Mouse (Mus musculus) embryonic facial prominence, embryonic 11.5 days (tissue): Measurements from ENCODE around the gene Kmt5b. TPM values are rescaled to one million over a fixed set of nuclear protein-coding genes. Genes with fewer than 3 reads are reported as not detected.

Experiments used
- ATAC-seq: fragments of 200-750 bp; cut with Nextera tagmentation; replicated peaks from 2 replicates; pipeline ENCODE4 v1.8.0; 2017; ENCODE audit warnings: low read depth; ENCODE audit not compliant: insufficient number of reproducible peaks, low FRiP score, low TSS enrichment
- DNase-seq: peaks from one replicate; pipeline ENCODE4 v3.0.0-alpha.2; 2015; ENCODE audit warnings: low spot score
- H3K27ac ChIP-seq: fragments of 300-500 bp; sonication (generic); replicated peaks from 2 replicates; pipeline ENCODE4 v1.5.1; 2014; ENCODE audit warnings: mild to moderate bottlenecking, low read depth, low read length, control low read depth
- H3K27me3 ChIP-seq: fragments of 300-500 bp; sonication (generic); 2 replicates; pipeline ENCODE4 v1.6.1; 2014; ENCODE audit warnings: mild to moderate bottlenecking, low read length, moderate library complexity, mixed read lengths; ENCODE audit not compliant: control insufficient read depth, insufficient read depth
- H3K36me3 ChIP-seq: fragments of 300-500 bp; sonication (generic); replicated peaks from 2 replicates; pipeline ENCODE4 v1.6.1; 2014; ENCODE audit warnings: low read depth, mild to moderate bottlenecking, low read length, moderate library complexity, mixed read lengths; ENCODE audit not compliant: control insufficient read depth, insufficient read depth
- H3K4me1 ChIP-seq: fragments of 300-500 bp; sonication (generic); 2 replicates; pipeline ENCODE4 v1.6.1; 2014; ENCODE audit warnings: low read length, mixed read lengths; ENCODE audit not compliant: control insufficient read depth, insufficient read depth
- H3K4me2 ChIP-seq: fragments of 300-500 bp; sonication (generic); 2 replicates; pipeline ENCODE4 v1.6.1; 2014; ENCODE audit warnings: low read depth, mild to moderate bottlenecking, control low read depth, low read length, moderate library complexity
- H3K4me3 ChIP-seq: fragments of 300-500 bp; sonication (generic); 2 replicates; pipeline ENCODE4 v1.5.1; 2014; ENCODE audit warnings: low read depth, low read length, control low read depth
- H3K9ac ChIP-seq: fragments of 300-500 bp; sonication (generic); replicated peaks from 2 replicates; pipeline ENCODE4 v1.6.1; 2014; ENCODE audit warnings: mild to moderate bottlenecking, control low read depth, low read length
- H3K9me3 ChIP-seq: fragments of 300-500 bp; sonication (generic); replicated peaks from 2 replicates; pipeline ENCODE4 v1.6.1; 2016; ENCODE audit warnings: mild to moderate bottlenecking, low read length, inconsistent platforms, mixed read lengths; ENCODE audit not compliant: control insufficient read depth
- WGBS: fragments of 180-500 bp; shearing (Covaris S2); extraction: QIAGEN DNeasy Blood & Tissue Kit; methylation state at CpG from one replicate; pipeline ENCODE4 v1.1.7; 2014; 5-methylcytosine and 5-hydroxymethylcytosine counted together
- polyA plus RNA-seq: library from polyadenylated mRNA; unstranded; fragments of >200 nt; fragmentation: Nextera tagmentation; extraction: Ambion mirVana; gene quantifications from 2 replicates; pipeline ENCODE4 v1.2.1, GENCODE M21; 2014

Kmt5b gene
- 28.4 and 30.8 TPM in 2 replicates for polyA plus RNA-seq

DNA sequence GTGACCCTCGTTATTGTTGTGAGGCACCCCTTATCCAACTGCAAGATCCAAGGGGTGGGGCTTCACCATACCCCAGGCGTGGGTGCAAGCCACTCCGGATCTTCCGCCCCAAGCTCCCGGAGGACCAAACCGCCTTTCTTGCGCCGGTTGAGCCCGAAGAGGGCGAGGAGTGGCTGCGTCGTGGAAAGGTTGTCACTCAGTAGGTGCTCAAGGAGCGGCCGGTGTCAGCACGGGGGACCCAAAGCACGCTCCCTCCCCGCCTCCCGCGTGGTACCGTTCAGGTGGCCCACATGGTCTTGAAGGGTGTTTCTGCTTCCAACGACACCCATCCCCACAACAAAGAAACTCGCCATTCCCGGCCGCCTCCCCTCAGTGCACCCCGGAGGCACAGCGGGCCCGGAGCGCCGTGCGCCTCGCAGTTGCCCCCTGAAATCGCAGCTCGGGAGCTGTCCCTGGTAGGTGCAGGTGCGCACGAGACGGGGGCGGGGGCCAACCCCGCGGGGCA is at the start of gene Kmt5b:
TSS of gene Kmt5b (plus strand) at position 146 of the 505 bp plus-strand sequence.
- no peaks in the 10 kb centered on the region for H3K27me3 ChIP-seq
- peak within 1 kb of the TSS; percentile 83 for H3K4me2 ChIP-seq
- peak within 1 kb of the TSS; percentile 100 for H3K27ac ChIP-seq
- no peaks in the 10 kb centered on the region for H3K4me1 ChIP-seq
- ATAC-seq (peak; percentile 49; the same call in 1 of the 2 replicates), DNase-seq (peak; percentile 46)
- H3K36me3 ChIP-seq = no peaks in the 10 kb centered on the region; the same call in 1 of the 2 replicates
- no peaks in the 10 kb centered on the region for H3K9me3 ChIP-seq
- WGBS = under 1% methylated on average over 39 of the region's 39 CpGs
- peak within 1 kb of the TSS; percentile 96 for H3K4me3 ChIP-seq
- peak within 1 kb of the TSS; percentile 100 for H3K9ac ChIP-seq

DNA sequence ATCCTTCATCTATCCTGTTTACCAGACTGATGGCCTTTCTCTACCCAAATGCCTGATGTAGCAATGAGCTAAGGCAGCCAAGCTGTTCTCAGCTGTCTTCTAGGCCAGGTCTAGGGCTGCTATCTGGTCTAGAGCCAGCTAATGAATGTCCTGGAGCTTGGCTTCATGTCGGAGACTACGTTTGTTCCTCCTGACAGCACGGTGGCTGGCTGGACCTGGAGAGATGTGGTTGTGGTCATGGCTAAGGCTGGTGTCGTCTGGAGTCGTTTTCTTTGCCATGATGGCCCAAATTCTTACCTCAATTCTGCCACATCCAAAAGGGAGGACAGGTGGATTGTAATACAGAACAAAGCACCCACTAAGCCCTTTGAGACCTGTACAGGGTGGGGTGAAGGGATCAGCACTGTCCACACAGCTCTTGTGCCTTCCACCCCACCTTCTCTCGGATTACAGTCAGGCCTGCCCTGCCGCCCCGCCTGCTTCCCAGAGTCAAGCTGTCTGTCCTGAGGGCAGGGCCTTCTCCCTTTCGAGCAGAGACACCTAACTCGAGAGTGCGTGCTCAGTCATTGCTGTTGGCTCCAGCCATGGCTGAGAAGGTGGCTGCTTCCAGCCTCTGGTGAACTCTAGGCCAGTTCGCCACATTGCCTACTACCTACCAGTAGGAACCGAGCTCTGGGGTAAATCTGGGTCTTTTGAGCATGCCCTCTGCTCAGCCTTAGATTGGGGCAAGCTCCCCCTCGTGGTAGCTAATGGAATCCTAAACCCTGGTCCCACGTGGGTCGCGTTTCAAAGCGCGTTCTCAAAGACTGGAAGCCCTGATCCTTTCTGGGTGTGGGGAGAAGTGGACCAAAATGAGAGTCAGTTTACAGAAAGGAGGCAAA is 48.5 kb upstream of the Kmt5b start:
- Histone ChIP-seq H3K27ac (no peak overlapping the region), H3K9ac (peak overlapping the region; percentile 38; the same call in 1 of the 2 replicates), H3K4me3 (peak overlapping the region; percentile 21), H3K9me3 (no peaks in the 10 kb centered on the region), H3K27me3 (no peaks in the 10 kb centered on the region), H3K4me1 (no peaks in the 10 kb centered on the region), H3K36me3 (peaks cover 6% of the 10 kb centered on the region), H3K4me2 (peak overlapping the region; percentile 70)
- DNase-seq (peak; percentile 83), ATAC-seq (peak; percentile 63)
- WGBS = 36% methylated on average over 19 of the region's 19 CpGs

DNA sequence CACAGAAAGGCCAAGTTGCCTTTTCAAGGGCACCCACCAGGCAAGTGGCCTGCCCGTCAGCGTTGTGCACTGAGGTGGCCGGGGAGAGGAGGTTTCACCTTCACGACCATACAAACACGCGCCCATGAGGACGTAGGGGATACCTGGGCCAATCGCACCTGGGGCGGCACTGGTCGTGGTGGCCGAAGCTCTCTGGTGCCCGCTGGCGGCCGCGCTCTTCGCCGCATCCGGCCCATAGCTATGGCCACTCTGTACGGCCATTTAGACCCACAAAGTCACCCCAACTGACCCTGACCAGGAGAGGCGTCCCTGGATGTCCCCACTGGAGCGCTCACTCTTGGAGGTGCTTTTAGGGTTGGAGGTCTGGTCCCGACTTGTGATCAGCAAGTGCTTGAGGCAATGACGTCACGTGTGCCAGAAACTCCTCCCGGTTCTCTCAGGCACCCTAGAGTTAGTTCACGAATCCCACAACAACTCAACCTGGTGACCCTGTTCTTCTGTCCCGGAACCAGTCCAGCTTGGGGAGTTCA is 47.8 kb upstream of the Kmt5b start:
- peaks cover 6% of the 10 kb centered on the region for H3K36me3 ChIP-seq
- H3K27ac ChIP-seq = no peak overlapping the region
- peak; percentile 57 for DNase-seq
- peak overlapping the region; percentile 38; the same call in 1 of the 2 replicates for H3K9ac ChIP-seq
- H3K4me2 ChIP-seq = peak overlapping the region; percentile 70
- no peaks in the 10 kb centered on the region for H3K9me3 ChIP-seq
- H3K4me1 ChIP-seq = no peaks in the 10 kb centered on the region
- H3K4me3 ChIP-seq = peak overlapping the region; percentile 21
- no peaks in the 10 kb centered on the region for H3K27me3 ChIP-seq
- 2% methylated on average over 27 of the region's 27 CpGs for WGBS
- peak; percentile 51 for ATAC-seq

DNA sequence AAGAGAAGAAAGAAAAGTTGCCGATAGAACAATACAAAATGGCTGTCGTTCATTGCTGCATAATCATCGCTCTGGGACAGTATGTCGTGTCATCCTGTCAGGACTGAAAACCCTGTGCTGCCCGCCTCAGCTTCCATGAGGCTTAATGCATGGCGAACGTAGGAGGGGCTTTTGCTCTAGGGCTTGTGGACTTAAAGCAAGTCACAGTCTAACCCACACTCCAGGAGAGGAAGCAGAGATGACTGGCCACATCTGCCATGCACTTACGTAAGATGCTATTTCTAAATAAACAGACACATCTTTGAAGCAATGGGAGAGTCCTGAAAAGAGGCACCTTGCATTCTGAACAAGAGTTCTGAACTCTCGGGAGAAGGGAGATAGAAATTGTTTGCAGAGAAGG is 44.1 kb upstream of the Kmt5b start:
- no peaks in the 10 kb centered on the region for H3K9me3 ChIP-seq
- H3K4me1 ChIP-seq = no peaks in the 10 kb centered on the region
- no peak overlapping the region for H3K4me3 ChIP-seq
- DNase-seq (no peak), ATAC-seq (no peak)
- no peaks in the 10 kb centered on the region for H3K27me3 ChIP-seq
- H3K4me2 ChIP-seq = no peak overlapping the region
- WGBS = 92% methylated on average over 9 of the region's 9 CpGs
- H3K27ac ChIP-seq = no peak overlapping the region
- no peaks in the 10 kb centered on the region for H3K36me3 ChIP-seq
- H3K9ac ChIP-seq = no peak overlapping the region

DNA sequence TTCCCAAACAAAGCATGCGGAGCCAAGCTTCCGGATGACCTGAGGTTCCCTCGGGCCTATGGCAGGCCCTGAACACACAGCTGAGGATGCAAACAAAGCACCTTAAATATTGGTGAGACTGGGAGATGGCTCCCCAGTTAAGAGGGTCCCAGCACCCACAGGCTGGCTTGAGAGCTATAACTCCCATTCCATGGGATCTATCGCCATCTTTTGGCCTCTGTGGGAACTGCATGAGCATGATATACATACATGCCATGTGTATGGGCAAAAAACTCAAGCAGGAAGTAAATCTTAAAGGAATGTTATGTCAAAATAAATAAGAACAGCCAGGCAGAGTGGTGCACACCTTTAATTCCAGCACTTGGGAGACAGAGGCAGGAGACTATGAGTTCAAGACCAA is 43.3 kb upstream of the Kmt5b start:
- peak; percentile 55 for DNase-seq
- Histone ChIP-seq H3K4me1 (no peaks in the 10 kb centered on the region), H3K27ac (no peak overlapping the region), H3K27me3 (no peaks in the 10 kb centered on the region), H3K4me3 (no peak overlapping the region), H3K36me3 (no peaks in the 10 kb centered on the region), H3K9ac (no peak overlapping the region), H3K4me2 (no peak overlapping the region), H3K9me3 (no peaks in the 10 kb centered on the region)
- no peak for ATAC-seq
- 74% methylated on average over 4 of the region's 4 CpGs for WGBS

DNA sequence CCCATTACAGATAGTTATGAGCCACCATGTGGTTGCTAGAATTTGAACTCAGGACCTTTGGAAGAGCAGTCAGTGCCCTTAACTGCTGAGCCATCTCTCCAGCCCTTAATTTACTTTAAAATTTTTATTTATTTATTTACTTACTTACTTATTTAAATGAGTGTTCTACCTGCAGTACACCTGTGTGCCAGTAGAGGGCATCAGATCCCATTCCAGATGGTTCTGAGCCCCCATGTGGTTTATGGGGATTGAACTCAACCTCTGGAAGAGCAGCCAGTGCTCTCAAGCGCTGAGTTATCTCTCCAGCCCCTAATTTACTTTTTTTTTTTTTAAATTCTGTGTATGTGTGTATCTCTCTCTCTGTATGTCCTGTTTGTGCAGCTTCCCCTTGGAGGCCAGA is 42.4 kb upstream of the Kmt5b start:
- Histone ChIP-seq H3K4me3 (no peak overlapping the region), H3K4me1 (no peaks in the 10 kb centered on the region), H3K9me3 (no peaks in the 10 kb centered on the region), H3K9ac (no peak overlapping the region), H3K27ac (no peak overlapping the region), H3K4me2 (no peak overlapping the region), H3K36me3 (no peaks in the 10 kb centered on the region), H3K27me3 (no peaks in the 10 kb centered on the region)
- WGBS = 43% methylated on average over 1 of the region's 1 CpGs
- DNase-seq (peak; percentile 82), ATAC-seq (no peak)

DNA sequence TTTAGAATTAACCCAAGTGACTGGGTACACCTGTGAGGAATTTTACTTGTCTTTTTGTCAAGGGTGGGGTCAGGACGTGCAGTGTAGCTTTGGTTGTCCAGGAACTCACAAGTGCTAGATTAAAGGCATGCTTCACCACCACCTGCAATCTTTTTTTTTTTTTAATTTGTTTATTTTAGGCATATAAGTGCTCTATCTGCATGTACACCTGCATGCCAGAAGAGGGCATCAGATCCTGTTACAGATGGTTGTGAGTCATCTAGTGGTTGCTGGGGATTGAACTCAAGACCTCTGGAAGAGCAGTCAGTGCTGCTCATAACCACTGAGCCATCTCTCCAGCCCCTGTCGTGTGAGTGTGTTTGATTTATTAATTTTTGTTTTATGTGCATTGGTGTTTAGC is 38.3 kb upstream of the Kmt5b start:
- Histone ChIP-seq H3K4me3 (no peak overlapping the region), H3K27ac (no peak overlapping the region), H3K9ac (no peak overlapping the region), H3K4me1 (no peaks in the 10 kb centered on the region), H3K9me3 (no peaks in the 10 kb centered on the region), H3K36me3 (no peaks in the 10 kb centered on the region), H3K27me3 (no peaks in the 10 kb centered on the region), H3K4me2 (no peak overlapping the region)
- ATAC-seq = no peak
- WGBS = 57% methylated on average over 2 of the region's 2 CpGs
- no peak for DNase-seq
